Mouse (Mus musculus) liver, embryonic 14.5 days (tissue): Measurements from ENCODE around the gene Oxct2b. TPM values are rescaled to one million over a fixed set of nuclear protein-coding genes. Genes with fewer than 3 reads are reported as not detected.
"Not testable (repeated sequence)": the region's sequence is repeated elsewhere in the genome, so short reads cannot be mapped to it uniquely, and the experiment has no call there.

Experiments used
- ATAC-seq: fragments of 200-750 bp; cut with Nextera tagmentation; 2 replicates; pipeline ENCODE4 v1.8.0; 2017; ENCODE audit warnings: moderate number of reproducible peaks, mild to moderate bottlenecking, moderate library complexity; ENCODE audit not compliant: insufficient read depth
- DNase-seq, 3 experiments: peaks; one replicate each; pipeline ENCODE4 v3.0.0-alpha.2; 2012 to 2013; ENCODE audit warnings: low read depth in 3 of 3, low spot score in 3 of 3
- H3K27ac ChIP-seq: fragments of 300-500 bp; sonication (generic); 2 replicates; pipeline ENCODE4 v1.5.1; 2014; ENCODE audit warnings: moderate library complexity, mild to moderate bottlenecking, control low read depth, inconsistent platforms
- H3K27me3 ChIP-seq: fragments of 300-500 bp; sonication (generic); 2 replicates; pipeline ENCODE4 v1.6.1; 2014; ENCODE audit warnings: mild to moderate bottlenecking, low read length, moderate library complexity; ENCODE audit not compliant: control insufficient read depth, insufficient read depth
- H3K36me3 ChIP-seq: fragments of 300-500 bp; sonication (generic); replicated peaks from 2 replicates; pipeline ENCODE4 v1.6.1; 2014; ENCODE audit warnings: low read depth; ENCODE audit not compliant: control insufficient read depth, insufficient read depth
- H3K4me1 ChIP-seq, 2 experiments: fragments of 200-500 bp in 1 of 2; fragments of 300-500 bp in 1 of 2; sonication (generic) in 1 of 2; replicated peaks; 2 replicates each; pipeline ENCODE4 v1.6.1; 2012 to 2014; ENCODE audit warnings: antibody characterized with exemption in 1 of 2, inconsistent platforms in 1 of 2, low read length in 1 of 2; ENCODE audit not compliant: control insufficient read depth in 2 of 2, insufficient read depth in 2 of 2
- H3K4me2 ChIP-seq: fragments of 300-500 bp; sonication (generic); 2 replicates; pipeline ENCODE4 v1.6.1; 2014; ENCODE audit warnings: low read depth, mild to moderate bottlenecking, control low read depth, moderate library complexity
- H3K4me3 ChIP-seq, 2 experiments: fragments of 200-500 bp in 1 of 2; fragments of 300-500 bp in 1 of 2; sonication (generic) in 1 of 2; 2 replicates each; pipeline ENCODE4 v1.5.1; 2012 to 2014; ENCODE audit warnings: low read depth in 2 of 2, low read length in 2 of 2, mild to moderate bottlenecking in 2 of 2, control low read depth in 1 of 2, inconsistent platforms in 1 of 2, moderate library complexity in 1 of 2; ENCODE audit not compliant: insufficient read depth in 1 of 2
- H3K9ac ChIP-seq: fragments of 300-500 bp; sonication (generic); replicated peaks from 2 replicates; pipeline ENCODE4 v1.6.1; 2014; ENCODE audit warnings: mild to moderate bottlenecking, control low read depth, moderate library complexity
- H3K9me3 ChIP-seq: fragments of 300-500 bp; sonication (generic); 2 replicates; pipeline ENCODE4 v1.6.1; 2016; ENCODE audit warnings: low read length, mixed read lengths; ENCODE audit not compliant: control insufficient read depth
- CTCF ChIP-seq: IDR thresholded peaks from 2 replicates; pipeline ENCODE4 v1.5.1; 2016; ENCODE audit warnings: antibody characterized with exemption, low read depth, control low read depth
- EP300 ChIP-seq: IDR thresholded peaks from 2 replicates; pipeline ENCODE4 v1.6.1; 2016; ENCODE audit warnings: antibody characterized with exemption, low read depth
- WGBS: fragments of 180-500 bp; shearing (Covaris S2); extraction: QIAGEN DNeasy Blood & Tissue Kit; methylation state at CpG from one replicate; pipeline ENCODE4 v1.1.7; 2014; ENCODE audit not compliant: insufficient replicate concordance; 5-methylcytosine and 5-hydroxymethylcytosine counted together
- polyA plus RNA-seq, 2 experiments: library from polyadenylated mRNA; depleted of rRNA in 1 of 2; stranded (reverse) in 1 of 2; unstranded in 1 of 2; fragments of >200 nt; fragmentation: Nextera tagmentation in 1 of 2; extraction: Ambion mirVana in 1 of 2; gene quantifications; 2 replicates each; pipeline versions ENCODE4 v1.2.1 to v1.2.3; 2012 to 2014

Gene Oxct2b
- polyA plus RNA-seq, 2 experiments, result not detected

DNA sequence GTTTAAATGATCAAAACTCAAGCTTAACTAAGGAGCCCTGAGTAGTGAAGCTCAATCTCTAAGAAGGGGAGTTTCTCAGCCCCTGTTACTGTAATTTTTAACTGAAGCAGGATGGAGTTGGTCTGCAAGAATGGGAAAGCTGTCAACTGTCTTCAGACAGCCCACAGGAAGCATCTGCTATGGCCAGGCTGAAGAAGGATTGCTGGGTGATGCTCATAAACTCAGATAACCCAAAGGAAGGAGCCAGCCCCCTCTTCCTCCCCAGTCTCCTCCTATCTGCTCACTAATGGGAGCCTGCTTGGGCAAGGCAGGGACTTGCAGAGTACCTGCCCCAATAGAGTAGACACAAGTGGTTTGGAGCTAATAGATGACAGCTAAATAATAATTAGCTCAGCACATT is 39.8 kb downstream of the Oxct2b start:
- no peak for ATAC-seq

GRCm38 (mm10) chr4:123160571-123160970 is 44.5 kb downstream of the Oxct2b start:
- H3K4me2 ChIP-seq, result no peak overlapping the region
- ATAC-seq, result no peak
- peaks cover 0 to 5% of the 10 kb centered on the region in 2 experiments; a peak in 2 of 4 replicates for H3K4me1 ChIP-seq
- H3K27me3 ChIP-seq, result no peaks in the 10 kb centered on the region
- no peaks in the 10 kb centered on the region for H3K36me3 ChIP-seq
- no peak overlapping the region for H3K9ac ChIP-seq
- no peak overlapping the region for H3K4me3 ChIP-seq
- TF ChIP-seq CTCF (no peak), EP300 (no peak)
- no peak for DNase-seq
- H3K27ac ChIP-seq, result no peak overlapping the region
- no peaks in the 10 kb centered on the region for H3K9me3 ChIP-seq
- 45% methylated on average over 6 of the region's 6 CpGs for WGBS

More for the DNA sequence above, 39.8 kb downstream of the Oxct2b start:
- no peak overlapping the region for H3K4me2 ChIP-seq
- no peaks in the 10 kb centered on the region for H3K27me3 ChIP-seq
- no peak for DNase-seq
- no peaks in the 10 kb centered on the region for H3K36me3 ChIP-seq
- TF ChIP-seq EP300 (no peak), CTCF (no peak)
- no peaks in the 10 kb centered on the region for H3K9me3 ChIP-seq
- H3K27ac ChIP-seq, result no peak overlapping the region
- no peaks in the 10 kb centered on the region for H3K4me1 ChIP-seq
- no peak overlapping the region for H3K9ac ChIP-seq
- no peak overlapping the region for H3K4me3 ChIP-seq

- not testable (repeated sequence) for H3K36me3 ChIP-seq, DNase-seq, H3K9ac ChIP-seq, H3K27ac ChIP-seq, H3K4me1 ChIP-seq, H3K9me3 ChIP-seq, ATAC-seq, H3K4me3 ChIP-seq, H3K27me3 ChIP-seq, H3K4me2 ChIP-seq
- whole genome bisulfite sequencing, result 53% methylated on average over 3 of the region's 3 CpGs
These were observed 45.2 kb downstream of the Oxct2b start for GRCm38 (mm10) chr4:123161251-123161650.

DNA sequence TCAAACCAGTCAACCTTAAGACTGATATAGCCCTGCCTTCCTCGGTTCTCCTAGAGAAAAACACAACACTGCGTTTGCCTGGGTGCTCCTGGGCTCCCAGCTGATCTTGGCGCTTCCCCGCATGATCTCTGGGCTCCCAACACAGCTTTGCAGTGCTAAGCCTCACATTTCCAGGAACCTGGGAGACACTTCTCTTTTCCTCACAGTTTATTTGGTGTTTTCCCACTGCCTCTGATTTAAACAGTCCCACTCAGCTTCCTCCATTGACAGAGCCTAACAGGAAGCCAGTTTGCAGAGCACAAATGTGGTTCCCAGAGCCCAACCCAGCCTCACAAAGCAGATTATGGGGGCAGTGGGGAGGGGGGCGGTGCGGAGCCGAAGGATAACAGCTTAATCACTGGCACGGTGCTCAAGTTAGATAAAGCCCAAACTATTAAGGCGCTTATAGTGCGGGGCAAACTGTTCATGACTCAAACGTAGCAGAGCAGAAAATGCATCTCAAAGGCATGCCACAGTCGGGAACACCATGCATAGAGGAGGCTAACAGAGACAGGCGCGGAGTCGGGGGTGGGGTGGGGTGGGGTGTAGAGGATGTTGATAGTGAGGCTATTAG is 46.3 kb downstream of the Oxct2b start:
- Histone ChIP-seq H3K27me3 (no peaks in the 10 kb centered on the region), H3K9me3 (no peaks in the 10 kb centered on the region), H3K27ac (no peak overlapping the region), H3K4me3 (no peak overlapping the region), H3K36me3 (no peaks in the 10 kb centered on the region), H3K4me2 (no peak overlapping the region), H3K9ac (no peak overlapping the region), H3K4me1 (peaks cover 0 to 5% of the 10 kb centered on the region in 2 experiments; a peak in 2 of 4 replicates)
- ATAC-seq, result no peak
- TF ChIP-seq EP300 (no peak), CTCF (no peak)
- WGBS, result 5% methylated on average over 15 of the region's 15 CpGs
- no peak for DNase-seq

DNA sequence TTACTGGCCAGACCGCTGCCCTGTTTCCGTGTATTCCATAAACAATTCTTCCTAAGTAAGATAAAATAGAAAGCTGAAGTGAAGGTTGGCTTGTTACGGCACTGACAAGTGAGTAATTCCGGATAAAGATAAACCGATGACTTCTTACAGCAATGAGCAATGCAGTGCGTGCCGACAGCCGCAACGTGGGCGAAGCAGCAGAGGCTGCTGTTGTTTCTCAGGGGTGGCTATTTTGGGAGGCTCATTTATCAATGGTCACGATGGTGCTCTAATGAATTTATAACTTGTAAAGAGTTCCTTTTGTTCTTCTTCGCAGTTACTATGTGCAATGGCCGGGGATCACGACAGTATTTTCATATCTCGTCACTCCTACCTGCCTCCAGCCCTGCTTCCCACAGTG is 48.1 kb downstream of the Oxct2b start:
- Histone ChIP-seq H3K27me3 (no peaks in the 10 kb centered on the region), H3K4me3 (no peak overlapping the region), H3K9me3 (no peaks in the 10 kb centered on the region), H3K27ac (no peak overlapping the region), H3K36me3 (no peaks in the 10 kb centered on the region), H3K9ac (no peak overlapping the region), H3K4me1 (peaks cover 0 to 5% of the 10 kb centered on the region in 2 experiments; a peak in 2 of 4 replicates), H3K4me2 (no peak overlapping the region)
- DNase-seq (no peak), ATAC-seq (no peak)
- TF ChIP-seq CTCF (no peak), EP300 (no peak)
- 73% methylated on average over 15 of the region's 15 CpGs for WGBS

Other genes starting within 250 kb of the Oxct2b start
- gene Cap1, start 230.2 kb upstream of the Oxct2b start, polyA plus RNA-seq (2012; rRNA removed), result 24.2 and 28.3 TPM in 2 replicates
- gene Cap1, start 230.2 kb upstream of the Oxct2b start, polyA plus RNA-seq (2014; fragmentation: Nextera tagmentation; extraction: Ambion mirVana), result 26.8 and 27.3 TPM in 2 replicates
- gene Mfsd2a, start 155.1 kb upstream of the Oxct2b start, polyA plus RNA-seq (2012; rRNA removed), result 0.03 and 0.08 TPM in 2 replicates
- gene Mfsd2a, start 155.1 kb upstream of the Oxct2b start, polyA plus RNA-seq (2014; fragmentation: Nextera tagmentation; extraction: Ambion mirVana), result 0.22 TPM in 1 of 2 replicates, not detected in the other
- 0.37 and 0.53 TPM in 2 replicates for gene Mycl, start 120.6 kb upstream of the Oxct2b start, polyA plus RNA-seq (2012; rRNA removed)
- gene Mycl, start 120.6 kb upstream of the Oxct2b start, polyA plus RNA-seq (2014; fragmentation: Nextera tagmentation; extraction: Ambion mirVana), result 0.44 and 0.52 TPM in 2 replicates
- gene Trit1, start 99.7 kb upstream of the Oxct2b start, polyA plus RNA-seq (2012; rRNA removed), result 2.4 and 3.7 TPM in 2 replicates
- 5.2 and 5.3 TPM in 2 replicates for gene Trit1, start 99.7 kb upstream of the Oxct2b start, polyA plus RNA-seq (2014; fragmentation: Nextera tagmentation; extraction: Ambion mirVana)
- 0.22 and 0.24 TPM in 2 replicates for gene Bmp8b, start 11.1 kb upstream of the Oxct2b start, polyA plus RNA-seq (2012; rRNA removed)
- gene Bmp8b, start 11.1 kb upstream of the Oxct2b start, polyA plus RNA-seq (2014; fragmentation: Nextera tagmentation; extraction: Ambion mirVana), result 0.24 and 0.35 TPM in 2 replicates
- 16.1 and 21.5 TPM in 2 replicates for gene Ppie, start 23.7 kb downstream of the Oxct2b start, polyA plus RNA-seq (2012; rRNA removed)
- 38.2 and 39.5 TPM in 2 replicates for gene Ppie, start 23.7 kb downstream of the Oxct2b start, polyA plus RNA-seq (2014; fragmentation: Nextera tagmentation; extraction: Ambion mirVana)
- gene Hpcal4, start 67.0 kb downstream of the Oxct2b start, polyA plus RNA-seq (2012; rRNA removed), result 0.03 TPM in 1 of 2 replicates, not detected in the other
- gene Hpcal4, start 67.0 kb downstream of the Oxct2b start, polyA plus RNA-seq (2014; fragmentation: Nextera tagmentation; extraction: Ambion mirVana), result not detected in 2 replicates
- gene Nt5c1a, start 85.2 kb downstream of the Oxct2b start, polyA plus RNA-seq (2012; rRNA removed), result not detected in 2 replicates
- not detected in 2 replicates for gene Nt5c1a, start 85.2 kb downstream of the Oxct2b start, polyA plus RNA-seq (2014; fragmentation: Nextera tagmentation; extraction: Ambion mirVana)
- gene Heyl, start 117.3 kb downstream of the Oxct2b start, polyA plus RNA-seq (2012; rRNA removed), result 0.29 and 0.42 TPM in 2 replicates
- gene Heyl, start 117.3 kb downstream of the Oxct2b start, polyA plus RNA-seq (2014; fragmentation: Nextera tagmentation; extraction: Ambion mirVana), result 0.46 and 0.62 TPM in 2 replicates
- gene Pabpc4, start 146.1 kb downstream of the Oxct2b start, polyA plus RNA-seq (2012; rRNA removed), result 209 and 244 TPM in 2 replicates
- 101 and 112 TPM in 2 replicates for gene Pabpc4, start 146.1 kb downstream of the Oxct2b start, polyA plus RNA-seq (2014; fragmentation: Nextera tagmentation; extraction: Ambion mirVana)
- gene Oxct2a, start 207.4 kb downstream of the Oxct2b start, polyA plus RNA-seq (2012; rRNA removed), result 0.03 and 0.08 TPM in 2 replicates
- not detected in 2 replicates for gene Oxct2a, start 207.4 kb downstream of the Oxct2b start, polyA plus RNA-seq (2014; fragmentation: Nextera tagmentation; extraction: Ambion mirVana)
- 0.08 and 0.14 TPM in 2 replicates for gene Bmp8a, start 227.0 kb downstream of the Oxct2b start, polyA plus RNA-seq (2012; rRNA removed)
- gene Bmp8a, start 227.0 kb downstream of the Oxct2b start, polyA plus RNA-seq (2014; fragmentation: Nextera tagmentation; extraction: Ambion mirVana), result 0.16 TPM in 1 of 2 replicates, not detected in the other